Mouse (Mus musculus) limb, embryonic 15.5 days (tissue): ENCODE results near the gene Nab2. TPM values are rescaled to one million over a fixed set of nuclear protein-coding genes. Genes with fewer than 3 reads are reported as not detected.

Source experiments
- ATAC-seq: fragments of 200-750 bp; cut with Nextera tagmentation; 2 replicates; pipeline ENCODE4 v1.8.0; 2017; ENCODE audit warnings: low read depth, moderate TSS enrichment; ENCODE audit not compliant: insufficient number of reproducible peaks, low FRiP score, low TSS enrichment
- H3K27ac ChIP-seq: fragments of 300-500 bp; sonication (generic); 2 replicates; pipeline ENCODE4 v1.5.1; 2015; ENCODE audit warnings: moderate library complexity, mild to moderate bottlenecking, inconsistent platforms
- H3K27me3 ChIP-seq: fragments of 300-500 bp; sonication (generic); 2 replicates; pipeline ENCODE4 v1.6.1; 2015; ENCODE audit warnings: inconsistent platforms
- H3K36me3 ChIP-seq: fragments of 300-500 bp; sonication (generic); 2 replicates; pipeline ENCODE4 v1.6.1; 2015; ENCODE audit warnings: inconsistent platforms
- H3K4me1 ChIP-seq: fragments of 300-500 bp; sonication (generic); 2 replicates; pipeline ENCODE4 v1.6.1; 2015; ENCODE audit warnings: inconsistent platforms
- H3K4me2 ChIP-seq: fragments of 300-500 bp; sonication (generic); 2 replicates; pipeline ENCODE4 v1.6.1; 2015; ENCODE audit warnings: mild to moderate bottlenecking, inconsistent platforms
- H3K4me3 ChIP-seq: fragments of 300-500 bp; sonication (generic); 2 replicates; pipeline ENCODE4 v1.5.1; 2015; ENCODE audit warnings: mild to moderate bottlenecking, inconsistent platforms
- H3K9ac ChIP-seq: fragments of 300-500 bp; sonication (generic); 2 replicates; pipeline ENCODE4 v1.6.1; 2015; ENCODE audit warnings: inconsistent platforms
- H3K9me3 ChIP-seq: fragments of 300-500 bp; sonication (generic); 2 replicates; pipeline ENCODE4 v1.6.1; 2016; ENCODE audit warnings: inconsistent platforms
- WGBS: fragments of 180-500 bp; shearing (Covaris S2); methylation state at CpG from one replicate; pipeline ENCODE4 v1.1.7; 2015; 5-methylcytosine and 5-hydroxymethylcytosine counted together
- polyA plus RNA-seq: library from polyadenylated mRNA; unstranded; fragments of >200 nt; fragmentation: Nextera tagmentation; extraction: Ambion mirVana; gene quantifications from 2 replicates; pipeline ENCODE4 v1.2.1, GENCODE M21; 2015

Nab2 gene
- polyA plus RNA-seq, 1 experiment from 2014 or later = 23.7 TPM

GRCm38 (mm10) chr10:127632668-127633271 is 35.6 kb downstream of the Nab2 start:
- WGBS = 49% methylated on average over 7 of the region's 7 CpGs
- H3K27ac ChIP-seq = no peak overlapping the region
- H3K4me2 ChIP-seq = no peak overlapping the region
- no peak for ATAC-seq
- H3K4me3 ChIP-seq = no peak overlapping the region
- no peaks in the 10 kb centered on the region for H3K4me1 ChIP-seq
- no peaks in the 10 kb centered on the region for H3K27me3 ChIP-seq
- no peak overlapping the region for H3K9ac ChIP-seq
- no peaks in the 10 kb centered on the region for H3K9me3 ChIP-seq
- no peaks in the 10 kb centered on the region for H3K36me3 ChIP-seq

- no peaks in the 10 kb centered on the region for H3K36me3 ChIP-seq
- H3K9me3 ChIP-seq = no peaks in the 10 kb centered on the region
- no peak overlapping the region for H3K4me3 ChIP-seq
- H3K4me1 ChIP-seq = no peaks in the 10 kb centered on the region
- no peak overlapping the region for H3K9ac ChIP-seq
- H3K27ac ChIP-seq = no peak overlapping the region
- no peaks in the 10 kb centered on the region for H3K27me3 ChIP-seq
- no peak for ATAC-seq
- no peak overlapping the region for H3K4me2 ChIP-seq
- WGBS = 78% methylated on average over 10 of the region's 10 CpGs
Measured at GRCm38 (mm10) chr10:127631261-127632214, 36.8 kb downstream of the Nab2 start.

GRCm38 (mm10) chr10:127626433-127626832 is 41.9 kb downstream of the Nab2 start:
- 84% methylated on average over 3 of the region's 3 CpGs for WGBS
- Histone ChIP-seq H3K4me2 (no peak overlapping the region), H3K4me3 (no peak overlapping the region), H3K9me3 (no peaks in the 10 kb centered on the region), H3K27ac (no peak overlapping the region), H3K4me1 (peaks cover 5% of the 10 kb centered on the region; the same call in 1 of the 2 replicates), H3K27me3 (no peaks in the 10 kb centered on the region), H3K9ac (no peak overlapping the region), H3K36me3 (no peaks in the 10 kb centered on the region)
- no peak for ATAC-seq

DNA sequence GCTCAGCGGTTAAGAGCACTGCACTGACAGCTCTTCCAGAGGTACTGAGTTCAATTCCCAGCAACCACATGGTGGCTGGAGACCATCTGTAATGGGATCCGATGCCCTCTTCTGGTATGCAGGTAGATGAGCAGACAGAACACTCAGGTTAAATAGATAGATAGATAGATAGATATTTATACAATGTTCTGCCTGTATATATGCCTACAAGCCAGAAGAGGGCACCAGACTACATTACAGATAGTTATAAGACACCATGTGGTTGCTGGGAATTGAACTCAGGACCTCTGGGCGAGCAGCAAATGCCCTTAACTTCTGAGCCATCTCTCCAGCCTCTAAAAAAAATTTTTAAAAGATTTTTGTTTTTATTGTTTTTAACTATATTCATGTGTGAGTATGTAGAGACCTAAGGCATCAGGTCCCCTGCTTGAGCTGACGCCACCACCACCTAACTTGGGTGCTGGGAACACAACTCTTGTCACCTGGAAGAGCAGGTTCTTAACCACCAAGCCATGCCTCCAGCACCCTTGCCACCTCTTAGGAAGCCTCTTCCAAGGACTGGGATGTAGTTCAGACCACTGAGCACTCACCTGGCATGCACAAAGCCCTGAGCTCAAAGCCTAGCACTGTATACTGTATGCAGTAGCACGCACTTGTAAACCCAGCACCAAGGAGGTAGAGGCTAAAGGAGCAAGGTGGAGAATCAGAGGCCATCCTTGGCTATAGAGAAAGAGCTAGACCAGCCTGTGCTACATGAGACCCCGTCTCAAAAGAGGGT is 44.7 kb downstream of the Nab2 start:
- H3K36me3 ChIP-seq = no peaks in the 10 kb centered on the region
- H3K4me1 ChIP-seq = peaks cover 15% of the 10 kb centered on the region
- H3K4me3 ChIP-seq = no peak overlapping the region
- H3K27me3 ChIP-seq = no peaks in the 10 kb centered on the region
- no peak for ATAC-seq
- no peak overlapping the region for H3K4me2 ChIP-seq
- no peak overlapping the region for H3K9ac ChIP-seq
- no peak overlapping the region for H3K27ac ChIP-seq
- H3K9me3 ChIP-seq = no peaks in the 10 kb centered on the region
- WGBS = 94% methylated on average over 6 of the region's 6 CpGs

DNA sequence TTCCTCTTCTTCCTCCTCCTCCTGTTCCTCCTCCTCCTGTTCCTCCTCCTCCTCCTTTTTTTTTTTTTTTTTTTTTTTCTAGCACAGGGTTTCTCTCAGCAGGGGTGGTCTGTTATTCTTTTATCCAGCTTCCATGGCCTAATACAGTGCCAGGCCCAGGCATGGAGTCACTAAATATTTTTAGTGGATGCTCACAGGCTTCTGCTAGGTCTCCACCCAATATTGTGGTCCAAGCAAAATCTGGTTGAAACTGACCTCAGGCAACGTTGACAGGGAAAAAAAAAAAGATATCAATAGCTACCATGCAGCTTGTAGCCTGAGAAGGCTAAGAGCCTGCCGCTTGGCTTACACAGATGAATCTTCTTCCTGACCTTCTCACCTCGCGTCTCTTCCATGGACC is 45.7 kb downstream of the Nab2 start:
- H3K27ac ChIP-seq = peak overlapping the region; percentile 98; the same call in 1 of the 2 replicates
- no peak overlapping the region for H3K9ac ChIP-seq
- no peaks in the 10 kb centered on the region for H3K36me3 ChIP-seq
- 66% methylated on average over 4 of the region's 4 CpGs for WGBS
- H3K27me3 ChIP-seq = no peaks in the 10 kb centered on the region
- no peak overlapping the region for H3K4me2 ChIP-seq
- no peak for ATAC-seq
- H3K4me1 ChIP-seq = peaks cover 25% of the 10 kb centered on the region
- no peaks in the 10 kb centered on the region for H3K9me3 ChIP-seq
- H3K4me3 ChIP-seq = no peak overlapping the region

GRCm38 (mm10) chr10:127622057-127622392 is 46.3 kb downstream of the Nab2 start:
- Histone ChIP-seq H3K9ac (no peak overlapping the region; the same call in 1 of the 2 replicates), H3K27ac (peak overlapping the region; percentile 98), H3K36me3 (no peaks in the 10 kb centered on the region; the same call in 1 of the 2 replicates), H3K9me3 (no peaks in the 10 kb centered on the region), H3K4me3 (peak overlapping the region; percentile 78), H3K4me1 (peaks cover 31% of the 10 kb centered on the region), H3K4me2 (peak overlapping the region; percentile 86), H3K27me3 (no peaks in the 10 kb centered on the region)
- no peak for ATAC-seq
- WGBS = under 1% methylated on average over 13 of the region's 13 CpGs

DNA sequence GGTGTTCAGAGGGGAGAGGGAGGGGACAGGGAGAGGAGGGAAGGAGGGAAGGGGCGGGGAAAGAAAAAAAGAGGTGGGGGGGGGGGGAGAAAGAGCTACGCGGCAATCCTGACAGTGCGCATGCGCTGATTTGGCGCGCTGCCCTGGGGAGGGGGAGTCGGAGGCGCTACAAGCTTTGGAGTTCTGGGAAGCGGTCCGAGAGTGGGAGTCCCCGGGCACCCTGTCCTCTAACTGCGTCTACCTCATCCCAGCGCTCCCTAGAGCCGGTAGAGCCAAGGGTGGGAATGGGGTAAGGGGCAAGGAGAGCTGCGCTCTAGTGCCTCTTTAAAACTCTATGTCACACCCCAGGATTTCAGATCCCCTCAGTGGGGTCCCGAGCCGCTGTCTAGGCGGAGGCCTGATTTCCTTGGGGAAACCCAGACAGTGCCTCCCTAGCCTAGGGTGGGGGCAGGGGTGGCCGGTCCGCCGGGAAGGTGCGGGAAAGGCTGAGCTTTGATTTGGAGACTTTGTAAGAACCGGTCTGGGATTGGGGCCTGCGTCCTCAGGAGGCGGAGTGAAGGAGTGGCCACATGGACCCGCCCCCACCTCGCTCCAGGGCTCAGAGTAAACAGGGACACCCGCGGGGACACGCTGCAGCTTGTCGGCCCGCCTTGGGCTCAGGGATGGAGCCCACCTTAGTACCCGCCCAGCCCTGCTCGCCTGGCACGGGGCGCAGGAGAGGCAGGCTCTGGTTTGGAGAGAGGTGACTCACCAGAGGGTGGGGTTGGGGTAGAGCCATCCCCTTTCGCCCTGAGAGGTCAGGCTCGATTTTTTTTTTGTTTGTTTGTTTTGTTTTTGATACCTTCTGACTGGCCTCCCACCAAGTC is 46.9 kb downstream of the Nab2 start:
- Histone ChIP-seq H3K36me3 (no peaks in the 10 kb centered on the region; the same call in 1 of the 2 replicates), H3K4me3 (peak overlapping the region; percentile 78), H3K4me2 (peak overlapping the region; percentile 86), H3K9ac (peak overlapping the region; percentile 67), H3K4me1 (peaks cover 37% of the 10 kb centered on the region), H3K9me3 (no peaks in the 10 kb centered on the region), H3K27ac (peak overlapping the region; percentile 98), H3K27me3 (no peaks in the 10 kb centered on the region)
- WGBS = under 1% methylated on average over 30 of the region's 39 CpGs
- peak; percentile 82 for ATAC-seq

DNA sequence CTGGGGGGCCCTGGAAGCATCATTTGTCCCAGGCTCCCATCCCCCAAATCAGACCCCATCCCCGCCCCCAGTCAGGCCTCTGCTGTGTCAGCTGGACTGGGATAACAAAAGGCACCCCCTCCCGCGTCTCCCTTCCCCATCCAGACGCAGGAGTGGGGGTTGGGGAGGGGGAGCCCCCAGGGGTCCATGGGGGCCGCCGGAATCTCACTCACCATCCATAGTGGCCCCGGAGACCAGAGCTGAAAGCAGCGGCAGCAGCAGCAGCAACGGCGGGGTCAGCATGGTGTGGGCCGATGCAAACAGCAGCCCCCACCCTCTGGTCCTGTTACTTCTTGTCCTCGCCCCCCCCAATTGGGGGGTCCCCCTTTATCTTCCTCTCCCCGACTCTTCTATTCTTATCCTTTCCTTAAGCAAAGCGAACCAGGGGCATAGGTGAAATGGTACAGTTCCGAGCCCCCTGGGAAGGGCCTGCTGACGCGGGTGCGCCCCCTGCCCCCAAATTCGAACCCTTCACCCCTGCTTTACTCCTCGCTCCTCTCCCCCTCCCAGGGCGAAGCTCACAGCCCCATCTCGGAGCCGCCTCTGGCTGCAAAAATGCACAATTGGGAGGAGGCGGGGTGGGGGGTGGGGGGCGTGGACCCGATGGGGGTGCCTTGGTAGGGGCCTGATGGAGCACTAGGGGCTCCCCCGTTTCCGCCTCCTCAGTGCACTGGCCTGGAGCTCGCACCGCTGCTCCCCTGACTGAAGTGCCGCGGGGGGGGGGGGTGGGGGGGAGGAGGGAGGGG is 47.8 kb downstream of the Nab2 start, which contains the start of gene Lrp1:
Gene Lrp1, minus strand, starts transcription at position 743 of the 785 bp plus-strand sequence.
- Histone ChIP-seq H3K4me3 (peak within 1 kb of the TSS; percentile 78), H3K4me1 (peaks cover 45% of the 10 kb centered on the region), H3K27ac (peak within 1 kb of the TSS; percentile 98), H3K9ac (peak within 1 kb of the TSS; percentile 80), H3K4me2 (peak within 1 kb of the TSS; percentile 86), H3K27me3 (no peaks in the 10 kb centered on the region), H3K9me3 (no peaks in the 10 kb centered on the region), H3K36me3 (no peaks in the 10 kb centered on the region; the same call in 1 of the 2 replicates)
- ATAC-seq = peak; percentile 80
- 0% methylated on average over 24 of the region's 32 CpGs for WGBS

- H3K27ac ChIP-seq = peak overlapping the region; percentile 93
- H3K36me3 ChIP-seq = no peaks in the 10 kb centered on the region; the same call in 1 of the 2 replicates
- WGBS = 1% methylated on average over 12 of the region's 12 CpGs
- no peak for ATAC-seq
- H3K9ac ChIP-seq = peak overlapping the region; percentile 80
- peak overlapping the region; percentile 78 for H3K4me3 ChIP-seq
- no peaks in the 10 kb centered on the region for H3K9me3 ChIP-seq
- H3K4me1 ChIP-seq = peaks cover 52% of the 10 kb centered on the region
- no peaks in the 10 kb centered on the region for H3K27me3 ChIP-seq
- H3K4me2 ChIP-seq = peak overlapping the region; percentile 86
Measured at GRCm38 (mm10) chr10:127619941-127620405, 48.4 kb downstream of the Nab2 start.

GRCm38 (mm10) chr10:127619119-127619721 is 49.1 kb downstream of the Nab2 start:
- 14% methylated on average over 8 of the region's 8 CpGs for WGBS
- Histone ChIP-seq H3K27me3 (no peaks in the 10 kb centered on the region), H3K9me3 (no peaks in the 10 kb centered on the region), H3K4me3 (peak overlapping the region; percentile 78), H3K4me1 (peaks cover 59% of the 10 kb centered on the region), H3K9ac (peak overlapping the region; percentile 80), H3K4me2 (peak overlapping the region; percentile 86), H3K27ac (peak overlapping the region; percentile 93), H3K36me3 (no peaks in the 10 kb centered on the region; the same call in 1 of the 2 replicates)
- ATAC-seq = no peak
